Mouse (Mus musculus) layer of hippocampus, postnatal 36 days (tissue): ENCODE results near the gene Tlr7. TPM values are rescaled to one million over a fixed set of nuclear protein-coding genes. Genes with fewer than 3 reads are reported as not detected.

Source experiments
- DNase-seq, 2 experiments: peaks; one replicate each; pipeline ENCODE4 v3.0.0; 2022
- total RNA-seq, 2 experiments: library from RNA; stranded (reverse); gene quantifications; 2 replicates each; pipeline ENCODE4 v1.2.3; 2021

Tlr7 gene
- total RNA-seq, 2 experiments from 2014 or later = 3.1 to 4.4 TPM

DNA sequence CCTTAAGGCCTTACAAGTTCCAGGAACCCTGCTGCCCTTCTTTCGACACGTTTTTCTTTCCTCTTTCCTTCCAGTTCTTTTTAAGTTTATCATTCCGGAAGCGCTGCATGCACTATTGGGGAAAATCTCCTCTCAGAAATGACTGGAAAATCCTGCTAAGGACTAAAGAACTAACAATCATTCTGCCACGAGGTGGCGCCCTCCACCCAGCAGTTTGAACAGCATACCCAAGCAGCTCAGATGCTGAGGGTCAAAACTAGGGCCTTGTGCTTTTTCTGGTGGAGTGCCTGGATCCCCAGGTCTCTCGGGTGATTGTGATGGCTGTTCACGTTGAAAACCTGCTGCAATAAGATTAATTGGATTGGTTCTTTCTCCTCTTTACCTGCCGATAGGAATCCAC is 53.4 kb downstream of the Tlr7 start:
- DNase-seq = peak; percentile 42 to 51

DNA sequence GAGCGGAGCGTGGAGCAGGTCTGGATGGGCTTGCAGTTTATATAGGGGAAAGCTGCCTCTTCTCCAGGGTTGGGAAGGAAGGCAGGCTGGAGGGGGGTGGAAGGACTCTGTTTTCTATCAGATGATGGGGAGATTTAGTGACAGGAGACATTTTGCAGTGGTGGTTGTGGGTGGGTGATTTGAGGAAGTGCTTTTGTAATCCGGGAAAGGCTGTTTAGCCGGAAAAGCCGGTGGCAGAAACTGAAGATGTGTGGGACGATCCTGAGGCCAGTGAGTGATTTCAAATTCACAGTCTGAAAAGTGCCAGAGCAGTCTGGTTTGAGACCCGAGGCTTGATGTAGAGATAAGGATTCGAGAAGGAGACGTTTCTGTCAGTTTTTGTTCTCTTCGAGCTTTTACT is 53.8 kb downstream of the Tlr7 start:
- peak in 1 of 2 experiments; percentile 2 for DNase-seq

DNA sequence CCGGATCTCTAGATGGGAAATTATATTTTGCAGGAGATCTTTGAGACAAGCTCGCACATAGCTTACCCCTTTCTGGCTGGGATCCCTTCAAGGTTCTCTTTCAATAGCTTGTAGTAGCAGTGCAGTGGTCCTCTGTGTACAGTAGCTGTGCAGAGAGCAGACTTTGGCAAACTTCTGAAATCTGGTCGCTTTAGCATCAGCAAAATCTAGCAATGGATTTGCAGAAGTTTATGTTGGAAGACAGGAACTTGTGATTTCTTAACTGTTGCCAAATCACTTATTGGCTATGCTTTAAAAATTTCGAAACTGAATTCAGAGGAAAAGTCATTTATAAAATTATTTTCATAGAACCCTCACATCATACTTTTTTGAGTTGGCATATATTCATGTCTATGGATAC is 66.3 kb downstream of the Tlr7 start, which contains the start of gene Tlr8:
Gene Tlr8, minus strand, starts transcription at position 244 of the 400 bp plus-strand sequence.
- no peak for DNase-seq

DNA sequence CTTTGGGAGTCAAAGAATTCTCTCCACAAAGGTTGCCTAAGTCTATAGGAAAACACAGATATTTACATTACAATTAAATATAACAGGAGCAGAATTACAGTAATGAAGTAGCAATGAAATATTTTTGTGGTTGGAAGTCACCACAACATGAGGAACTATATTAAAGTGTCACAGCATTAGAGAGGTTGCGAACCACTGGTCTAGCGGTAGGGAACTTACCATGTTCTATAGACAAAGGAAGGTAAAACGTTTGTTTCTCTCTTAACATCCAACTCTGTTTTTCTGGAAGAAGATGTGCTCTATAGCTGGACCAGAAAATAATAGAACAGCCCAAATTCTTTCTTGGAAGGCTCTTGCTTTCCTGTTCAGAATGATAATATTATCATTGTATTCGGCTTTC is 66.8 kb downstream of the Tlr7 start:
- no peak for DNase-seq

Other genes starting within 250 kb of the Tlr7 start
- gene Tmsb4x, start 121.2 kb downstream of the Tlr7 start, total RNA-seq = 1,000 to 10,000 TPM; 1,717 to 1,792 TPM
- not detected for gene Tlr8, start 66.2 kb downstream of the Tlr7 start, total RNA-seq
- gene Prps2, start 52.2 kb upstream of the Tlr7 start, total RNA-seq = 10 to 100 TPM; 20.7 to 23.7 TPM